Mouse (Mus musculus): Measurements from ENCODE around the gene Dab2ip. TPM values are rescaled to one million over a fixed set of nuclear protein-coding genes. Genes with fewer than 3 reads are reported as not detected.

The Dab2ip gene
- total and polyA plus RNA-seq, 3 experiments, result 0.02 to 2.2 (median 0.16) TPM

DNA sequence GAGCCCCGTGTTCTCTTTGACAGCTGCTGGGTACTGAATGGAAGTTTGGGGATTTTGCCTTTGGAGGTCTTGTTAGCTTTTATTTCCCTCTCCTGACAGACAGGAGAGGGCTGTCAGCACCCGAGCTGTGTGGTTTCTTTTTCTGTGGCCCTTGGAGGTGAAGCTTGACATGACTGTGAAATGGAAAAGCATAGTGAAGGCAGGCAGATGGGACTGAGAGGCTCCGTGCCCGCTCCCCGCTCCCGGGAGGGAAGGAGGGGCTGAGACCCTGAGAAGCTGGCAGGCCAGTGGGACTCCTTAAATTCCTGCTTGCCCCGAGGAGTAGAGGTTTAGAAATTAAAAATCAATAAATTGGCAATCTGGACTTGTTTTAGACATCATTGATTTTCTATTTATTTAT, 70.0 kb downstream of the Dab2ip start:
- DNase-seq (ENCODE audit: low spot score), result no peak
- no peak for TF ChIP-seq GATA2 (IDR thresholded peaks at IDR 0.05; ENCODE audit: borderline replicate concordance, low read depth, low read length)
- TF ChIP-seq CTCF (IDR thresholded peaks at IDR 0.05; ENCODE audit: low read depth, low read length), result no peak
- TF ChIP-seq TAL1 (conservative IDR thresholded peaks at IDR 0.05; ENCODE audit: low read depth, low read length), result no peak
- TF ChIP-seq POLR2AphosphoS5 (IDR thresholded peaks at IDR 0.05; ENCODE audit: insufficient replicate concordance, low read depth, low read length), result no peak
- no peak for TF ChIP-seq GATA1 (IDR thresholded peaks at IDR 0.05; ENCODE audit: borderline replicate concordance, low read length)
- Histone ChIP-seq H3K36me3 (replicated peaks) (no peaks in the 10 kb centered on the region), H3K4me3 (ENCODE audit: low read depth, low read length) (no peak overlapping the region), H3K4me1 (ENCODE audit: insufficient read depth, low read depth, low read length) (no peaks in the 10 kb centered on the region), H3K9me3 (replicated peaks) (no peaks in the 10 kb centered on the region), H3K27me3 (ENCODE audit: insufficient read depth, low read length) (peaks cover 8% of the 10 kb centered on the region)
- ATAC-seq (ENCODE audit: extremely low read depth, insufficient number of reproducible peaks, low FRiP score, poor library complexity, severe bottlenecking), result no peak

DNA sequence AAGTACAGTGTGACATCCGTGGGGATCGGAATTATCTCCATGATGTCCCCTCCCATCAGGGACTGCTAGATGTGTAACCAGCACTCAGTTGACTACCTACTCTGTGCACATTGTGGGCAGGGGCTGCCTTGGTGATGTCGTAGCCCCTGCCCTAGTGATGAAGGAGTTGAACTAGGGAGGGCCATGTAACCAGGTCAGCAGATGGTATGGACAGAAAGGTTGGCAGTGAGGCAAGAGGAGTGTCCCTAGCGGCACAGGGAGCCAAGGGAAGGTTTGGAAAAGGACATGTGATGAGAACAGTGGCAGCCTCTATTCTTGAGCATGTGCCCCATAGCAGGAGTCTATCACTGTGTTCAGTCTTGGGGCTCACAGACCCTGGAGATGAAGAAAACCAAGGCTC, 70.6 kb downstream of the Dab2ip start:
- DNase-seq (ENCODE audit: low spot score), result no peak
- H3K4me1 ChIP-seq (ENCODE audit: insufficient read depth, low read depth, low read length), result no peaks in the 10 kb centered on the region
- H3K27me3 ChIP-seq (ENCODE audit: insufficient read depth, low read length), result peaks cover 5% of the 10 kb centered on the region
- H3K36me3 ChIP-seq (replicated peaks), result no peaks in the 10 kb centered on the region
- TF ChIP-seq GATA2 (IDR thresholded peaks at IDR 0.05; ENCODE audit: borderline replicate concordance, low read depth, low read length) (no peak), POLR2AphosphoS5 (IDR thresholded peaks at IDR 0.05; ENCODE audit: insufficient replicate concordance, low read depth, low read length) (no peak), TAL1 (conservative IDR thresholded peaks at IDR 0.05; ENCODE audit: low read depth, low read length) (no peak), GATA1 (IDR thresholded peaks at IDR 0.05; ENCODE audit: borderline replicate concordance, low read length) (no peak), CTCF (IDR thresholded peaks at IDR 0.05; ENCODE audit: low read depth, low read length) (no peak)
- ATAC-seq (ENCODE audit: extremely low read depth, insufficient number of reproducible peaks, low FRiP score, poor library complexity, severe bottlenecking), result no peak
- no peak overlapping the region for H3K4me3 ChIP-seq (ENCODE audit: low read depth, low read length)
- H3K9me3 ChIP-seq (replicated peaks), result no peaks in the 10 kb centered on the region

DNA sequence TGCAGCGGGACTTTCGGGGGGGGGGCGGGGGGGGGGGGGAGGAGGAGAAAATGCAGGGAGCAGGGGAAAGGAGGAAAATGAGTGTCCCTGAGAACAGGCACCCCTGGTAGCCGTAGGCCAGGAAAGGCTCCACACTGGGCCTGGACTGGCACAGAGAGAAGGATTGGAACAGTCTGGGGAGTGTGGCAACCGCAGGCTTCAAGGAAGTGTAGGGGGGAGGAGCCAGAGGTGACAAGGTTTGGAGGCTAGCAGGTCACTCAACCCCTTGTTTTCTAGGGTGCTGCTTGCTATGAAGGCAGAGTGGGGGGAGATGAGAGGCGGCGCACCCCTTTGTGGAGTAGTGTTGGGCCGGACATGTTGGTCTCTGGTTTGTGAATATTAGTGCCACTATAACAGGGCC, 71.1 kb downstream of the Dab2ip start:
- H3K9me3 ChIP-seq (replicated peaks), result no peaks in the 10 kb centered on the region
- ATAC-seq (ENCODE audit: extremely low read depth, insufficient number of reproducible peaks, low FRiP score, poor library complexity, severe bottlenecking) (no peak), DNase-seq (ENCODE audit: low spot score) (no peak)
- no peaks in the 10 kb centered on the region for H3K4me1 ChIP-seq (ENCODE audit: insufficient read depth, low read depth, low read length)
- peaks cover 2% of the 10 kb centered on the region for H3K27me3 ChIP-seq (ENCODE audit: insufficient read depth, low read length)
- TF ChIP-seq TAL1 (conservative IDR thresholded peaks at IDR 0.05; ENCODE audit: low read depth, low read length) (no peak), GATA1 (IDR thresholded peaks at IDR 0.05; ENCODE audit: borderline replicate concordance, low read length) (no peak), CTCF (IDR thresholded peaks at IDR 0.05; ENCODE audit: low read depth, low read length) (no peak), POLR2AphosphoS5 (IDR thresholded peaks at IDR 0.05; ENCODE audit: insufficient replicate concordance, low read depth, low read length) (no peak), GATA2 (IDR thresholded peaks at IDR 0.05; ENCODE audit: borderline replicate concordance, low read depth, low read length) (no peak)
- H3K36me3 ChIP-seq (replicated peaks), result no peaks in the 10 kb centered on the region
- H3K4me3 ChIP-seq (ENCODE audit: low read depth, low read length), result no peak overlapping the region

- no peak overlapping the region for H3K4me3 ChIP-seq (ENCODE audit: low read depth, low read length)
- no peak for ATAC-seq (ENCODE audit: extremely low read depth, insufficient number of reproducible peaks, low FRiP score, poor library complexity, severe bottlenecking)
- H3K9me3 ChIP-seq (replicated peaks), result no peaks in the 10 kb centered on the region
- TF ChIP-seq TAL1 (conservative IDR thresholded peaks at IDR 0.05; ENCODE audit: low read depth, low read length) (no peak), GATA1 (IDR thresholded peaks at IDR 0.05; ENCODE audit: borderline replicate concordance, low read length) (no peak), POLR2AphosphoS5 (IDR thresholded peaks at IDR 0.05; ENCODE audit: insufficient replicate concordance, low read depth, low read length) (no peak), CTCF (IDR thresholded peaks at IDR 0.05; ENCODE audit: low read depth, low read length) (no peak), GATA2 (IDR thresholded peaks at IDR 0.05; ENCODE audit: borderline replicate concordance, low read depth, low read length) (no peak)
- H3K27me3 ChIP-seq (ENCODE audit: insufficient read depth, low read length), result 0 out of 2 replicates have a peak, but pooled peaks cover 2% of the 10 kb centered on the region
- H3K36me3 ChIP-seq (replicated peaks), result no peaks in the 10 kb centered on the region
- no peak for DNase-seq (ENCODE audit: low spot score)
- H3K4me1 ChIP-seq (ENCODE audit: insufficient read depth, low read depth, low read length), result no peaks in the 10 kb centered on the region
Measured at GRCm38 (mm10) chr2:35633392-35633791, 75.3 kb downstream of the Dab2ip start.

DNA sequence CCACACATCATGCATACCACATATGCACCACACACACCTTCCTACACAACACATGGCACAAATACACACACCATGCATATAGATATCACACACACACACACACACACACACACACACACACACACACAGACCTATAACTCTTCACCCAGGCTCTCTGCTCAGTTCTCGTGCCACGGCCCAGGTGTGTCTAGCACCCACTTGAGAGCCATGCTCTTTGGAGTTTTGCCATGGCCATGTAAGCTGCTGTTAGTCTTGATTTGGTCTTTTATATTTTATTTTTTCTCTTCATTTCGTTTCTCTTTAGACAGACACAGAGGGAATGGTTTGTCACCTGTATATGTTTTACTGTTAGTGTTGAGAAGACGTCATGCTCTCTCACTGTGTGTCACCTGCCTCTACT, 76.9 kb downstream of the Dab2ip start:
- Histone ChIP-seq H3K27me3 (ENCODE audit: insufficient read depth, low read length) (0 out of 2 replicates have a peak, but pooled peaks cover 2% of the 10 kb centered on the region), H3K4me1 (ENCODE audit: insufficient read depth, low read depth, low read length) (no peaks in the 10 kb centered on the region), H3K4me3 (ENCODE audit: low read depth, low read length) (no peak overlapping the region), H3K36me3 (replicated peaks) (no peaks in the 10 kb centered on the region), H3K9me3 (replicated peaks) (no peaks in the 10 kb centered on the region)
- DNase-seq (ENCODE audit: low spot score) (no peak), ATAC-seq (ENCODE audit: extremely low read depth, insufficient number of reproducible peaks, low FRiP score, poor library complexity, severe bottlenecking) (no peak)
- TF ChIP-seq POLR2AphosphoS5 (IDR thresholded peaks at IDR 0.05; ENCODE audit: insufficient replicate concordance, low read depth, low read length) (no peak), GATA2 (IDR thresholded peaks at IDR 0.05; ENCODE audit: borderline replicate concordance, low read depth, low read length) (no peak), CTCF (IDR thresholded peaks at IDR 0.05; ENCODE audit: low read depth, low read length) (no peak), GATA1 (IDR thresholded peaks at IDR 0.05; ENCODE audit: borderline replicate concordance, low read length) (no peak), TAL1 (conservative IDR thresholded peaks at IDR 0.05; ENCODE audit: low read depth, low read length) (no peak)

DNA sequence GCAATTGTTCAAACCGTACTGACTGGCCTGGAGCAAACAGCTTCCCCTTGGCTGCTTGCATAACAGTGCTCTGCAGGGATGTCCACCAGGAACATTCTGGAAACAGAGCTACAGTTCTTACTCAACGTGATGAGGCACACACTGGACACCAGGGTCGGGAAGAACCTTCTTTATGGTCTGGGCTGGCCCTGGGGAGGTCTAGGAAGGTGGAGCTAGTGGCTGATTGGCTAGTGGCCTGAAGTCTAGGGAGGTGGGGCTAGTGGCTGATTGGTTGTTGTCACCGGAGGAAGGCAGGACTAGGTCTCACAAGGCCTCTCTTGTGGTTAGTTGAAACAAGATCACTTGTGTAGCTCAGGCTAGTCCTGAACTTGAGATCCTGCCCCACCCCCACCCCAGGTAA, 77.5 kb downstream of the Dab2ip start:
- 0 out of 2 replicates have a peak, but pooled peaks cover 2% of the 10 kb centered on the region for H3K27me3 ChIP-seq (ENCODE audit: insufficient read depth, low read length)
- no peak overlapping the region for H3K4me3 ChIP-seq (ENCODE audit: low read depth, low read length)
- TF ChIP-seq TAL1 (conservative IDR thresholded peaks at IDR 0.05; ENCODE audit: low read depth, low read length), result no peak
- H3K4me1 ChIP-seq (ENCODE audit: insufficient read depth, low read depth, low read length), result no peaks in the 10 kb centered on the region
- no peaks in the 10 kb centered on the region for H3K9me3 ChIP-seq (replicated peaks)
- ATAC-seq (ENCODE audit: extremely low read depth, insufficient number of reproducible peaks, low FRiP score, poor library complexity, severe bottlenecking), result 0 out of 2 replicates have a peak, but pooled peaks have one; percentile 15
- no peak for DNase-seq (ENCODE audit: low spot score)
- no peaks in the 10 kb centered on the region for H3K36me3 ChIP-seq (replicated peaks)

Measured in G1E (cell line).